Mouse (Mus musculus) liver, adult 2 months (tissue): Measurements from ENCODE around the gene Zfp341.

ENCODE experiments used
- CTCF ChIP-seq: fragments of 200-500 bp; IDR thresholded peaks from 2 replicates; pipeline ENCODE4 v1.5.1; 2011; ENCODE audit warnings: low read depth, low read length, control low read depth
- POLR2A ChIP-seq: fragments of 200-500 bp; IDR thresholded peaks from 2 replicates; pipeline ENCODE4 v1.6.1; 2011; ENCODE audit warnings: low read length, control low read depth; ENCODE audit not compliant: insufficient read depth; ENCODE audit errors: extremely low read depth

- TF ChIP-seq POLR2A: no peak
- TF ChIP-seq CTCF: no peak
These were observed 40.1 kb upstream of the Zfp341 start for GRCm38 (mm10) chr2:154572996-154573395.
